Mouse (Mus musculus) megakaryocyte, embryonic 14.5 days (primary cell): Measurements from ENCODE around the gene Pfas.

ENCODE experiments used
- FLI1 ChIP-seq: IDR thresholded peaks from 2 replicates; pipeline ENCODE4 v1.6.1; 2012; ENCODE audit warnings: low read length, inconsistent platforms, mixed read lengths
- GATA1 ChIP-seq: IDR thresholded peaks from 3 replicates; pipeline ENCODE4 v1.6.1; 2012; ENCODE audit warnings: mixed read lengths, low read length, inconsistent platforms, borderline replicate concordance

GRCm38 (mm10) chr11:69047592-69047991, 39.3 kb upstream of the Pfas start:
- no peak for TF ChIP-seq GATA1
- TF ChIP-seq FLI1 = no peak
